Mouse (Mus musculus) olfactory bulb, adult 2 months (tissue): Measurements from ENCODE around the gene Gm44579. TPM values are rescaled to one million over a fixed set of nuclear protein-coding genes. Genes with fewer than 3 reads are reported as not detected.
A peak's percentile ranks its signal among the peaks of the same experiment; 100 is the strongest.

ENCODE experiments used
- H3K27ac ChIP-seq: fragments of 200-500 bp; 2 replicates; pipeline ENCODE4 v1.5.1; 2012; ENCODE audit warnings: low read depth, low read length; ENCODE audit not compliant: insufficient read depth
- H3K4me1 ChIP-seq: fragments of 200-500 bp; 2 replicates; pipeline ENCODE4 v1.6.1; 2012; ENCODE audit warnings: low read length; ENCODE audit not compliant: control insufficient read depth, insufficient read depth
- H3K4me3 ChIP-seq: fragments of 200-500 bp; 2 replicates; pipeline ENCODE4 v1.5.1; 2012; ENCODE audit warnings: mild to moderate bottlenecking, low read depth, low read length, moderate library complexity; ENCODE audit not compliant: insufficient read depth
- CTCF ChIP-seq: fragments of 200-500 bp; IDR thresholded peaks from 2 replicates; pipeline ENCODE4 v1.5.1; 2012; ENCODE audit warnings: low read depth, mild to moderate bottlenecking, low read length, moderate library complexity; ENCODE audit not compliant: insufficient read depth
- POLR2A ChIP-seq: fragments of 200-500 bp; IDR thresholded peaks from 2 replicates; pipeline ENCODE4 v1.6.1; 2012; ENCODE audit warnings: mild to moderate bottlenecking, low read depth, low read length, moderate library complexity; ENCODE audit not compliant: insufficient read depth
- WGBS: fragments of 180-500 bp; shearing (Covaris S2); methylation state at CpG from one replicate; pipeline ENCODE4 v1.1.7; 2018; 5-methylcytosine and 5-hydroxymethylcytosine counted together
- polyA plus RNA-seq: library from polyadenylated mRNA; stranded (reverse); fragments of >200 nt; gene quantifications from 2 replicates; pipeline ENCODE4 v1.2.4, GENCODE M21; 2012; ENCODE audit warnings: low replicate concordance; ENCODE audit not compliant: missing spikeins, insufficient read depth, insufficient read length

Gm44579 gene
- polyA plus RNA-seq, 1 experiment: not detected

DNA sequence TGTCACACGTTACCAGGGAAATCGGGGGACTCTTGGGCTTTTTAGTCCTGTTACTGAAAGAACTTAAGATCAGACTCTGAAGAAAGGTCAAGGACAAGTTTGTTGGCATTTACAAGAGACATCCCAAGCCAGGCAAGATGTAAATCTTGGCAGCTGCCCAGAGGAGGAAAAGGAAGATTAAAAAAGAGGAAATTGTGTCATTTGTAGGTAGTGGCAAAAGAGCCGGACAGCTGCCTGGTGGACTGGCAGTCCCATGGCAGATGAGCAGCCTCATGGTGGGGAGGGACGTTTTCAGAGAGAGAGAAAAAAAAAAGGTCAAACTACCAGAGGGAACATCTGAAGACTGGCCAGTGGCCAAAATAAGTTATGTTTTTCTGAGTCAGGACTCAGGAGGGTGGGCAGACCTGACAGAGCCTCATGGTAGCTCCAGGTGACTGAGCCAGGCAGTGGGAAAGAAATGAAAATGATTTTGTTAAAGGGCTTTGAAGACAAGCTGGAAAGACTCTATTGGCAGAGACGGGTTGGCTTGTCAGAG lies 7.4 kb downstream of the Gm44579 start:
- TF ChIP-seq CTCF (no peak), POLR2A (no peak)
- no peaks in the 10 kb centered on the region for H3K4me1 ChIP-seq
- 82% methylated on average over 5 of the region's 5 CpGs for WGBS
- no peak overlapping the region for H3K4me3 ChIP-seq
- H3K27ac ChIP-seq: no peak overlapping the region

DNA sequence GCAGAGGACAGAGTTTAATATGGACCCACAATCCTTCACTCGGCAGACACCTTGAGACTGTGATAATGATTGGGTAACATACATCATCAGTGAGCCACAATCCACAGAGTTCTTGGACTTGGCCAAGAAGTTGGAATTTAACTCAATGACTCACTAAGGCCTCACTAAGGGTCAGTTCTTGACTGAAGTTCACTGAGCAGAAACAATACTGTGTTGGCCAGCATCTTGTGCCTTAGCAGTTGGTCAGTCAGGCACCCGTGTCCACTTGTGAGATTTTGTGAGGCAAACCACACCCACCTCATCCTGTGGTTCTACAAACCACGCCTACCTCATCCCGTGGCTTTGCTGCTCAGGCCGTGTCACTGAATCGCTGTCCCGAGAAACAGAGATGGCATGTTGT lies 11.1 kb downstream of the Gm44579 start:
- WGBS: 79% methylated on average over 7 of the region's 7 CpGs
- H3K27ac ChIP-seq: no peak overlapping the region
- TF ChIP-seq POLR2A: no peak
- no peak for TF ChIP-seq CTCF
- H3K4me3 ChIP-seq: no peak overlapping the region
- no peaks in the 10 kb centered on the region for H3K4me1 ChIP-seq

DNA sequence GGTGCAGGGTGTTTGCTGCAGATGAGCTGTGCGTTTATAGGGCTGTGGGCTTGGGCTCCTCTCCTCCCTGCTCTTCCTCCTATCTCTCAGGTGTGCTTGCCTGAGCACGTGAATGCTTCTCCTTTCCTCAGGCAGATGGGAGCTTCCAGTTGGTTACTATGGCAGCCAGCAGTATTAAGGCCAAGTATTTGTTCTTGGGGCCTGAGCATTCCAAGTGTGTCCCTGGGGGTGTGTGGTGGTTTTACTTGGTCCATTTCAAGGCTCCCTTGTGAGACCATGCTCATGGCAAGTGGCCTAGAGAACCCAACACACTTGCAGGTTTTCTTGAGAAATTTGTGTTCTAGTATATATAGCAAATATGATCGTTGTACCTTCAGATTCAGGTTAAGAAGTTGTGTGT lies 25.3 kb downstream of the Gm44579 start, which contains the start of gene Olfr288:
Gene Olfr288, minus strand, starts transcription at position 101 of the 400 bp plus-strand sequence.
- Histone ChIP-seq H3K4me3 (no peak within 1 kb of the TSS), H3K27ac (no peak within 1 kb of the TSS), H3K4me1 (no peaks in the 10 kb centered on the region)
- 70% methylated on average over 3 of the region's 3 CpGs for WGBS
- TF ChIP-seq POLR2A (no peak), CTCF (no peak)

DNA sequence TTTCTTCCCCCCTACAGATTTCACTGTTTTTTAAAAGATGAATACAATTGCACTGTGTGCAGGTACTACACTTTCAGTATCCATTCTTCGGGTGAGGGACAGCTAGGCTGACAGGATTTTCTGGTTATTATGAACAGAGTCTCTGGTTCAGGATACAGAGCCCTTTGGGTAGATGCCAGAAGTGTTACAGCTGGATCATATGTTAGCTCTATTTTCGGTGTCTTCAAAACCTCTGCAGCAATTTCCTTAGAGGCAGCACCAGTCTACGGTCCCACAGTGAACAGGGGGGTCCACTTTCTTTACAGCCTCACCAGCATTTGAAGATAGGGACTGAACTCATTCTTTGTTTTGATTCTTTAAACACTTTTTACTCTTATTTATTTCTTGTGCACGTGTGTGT lies 36.3 kb downstream of the Gm44579 start:
- TF ChIP-seq POLR2A: no peak
- TF ChIP-seq CTCF: no peak
- Histone ChIP-seq H3K4me1 (peaks cover 6% of the 10 kb centered on the region; the same call in 1 of the 2 replicates), H3K4me3 (no peak overlapping the region), H3K27ac (no peak overlapping the region)
- WGBS: 67% methylated on average over 4 of the region's 4 CpGs

DNA sequence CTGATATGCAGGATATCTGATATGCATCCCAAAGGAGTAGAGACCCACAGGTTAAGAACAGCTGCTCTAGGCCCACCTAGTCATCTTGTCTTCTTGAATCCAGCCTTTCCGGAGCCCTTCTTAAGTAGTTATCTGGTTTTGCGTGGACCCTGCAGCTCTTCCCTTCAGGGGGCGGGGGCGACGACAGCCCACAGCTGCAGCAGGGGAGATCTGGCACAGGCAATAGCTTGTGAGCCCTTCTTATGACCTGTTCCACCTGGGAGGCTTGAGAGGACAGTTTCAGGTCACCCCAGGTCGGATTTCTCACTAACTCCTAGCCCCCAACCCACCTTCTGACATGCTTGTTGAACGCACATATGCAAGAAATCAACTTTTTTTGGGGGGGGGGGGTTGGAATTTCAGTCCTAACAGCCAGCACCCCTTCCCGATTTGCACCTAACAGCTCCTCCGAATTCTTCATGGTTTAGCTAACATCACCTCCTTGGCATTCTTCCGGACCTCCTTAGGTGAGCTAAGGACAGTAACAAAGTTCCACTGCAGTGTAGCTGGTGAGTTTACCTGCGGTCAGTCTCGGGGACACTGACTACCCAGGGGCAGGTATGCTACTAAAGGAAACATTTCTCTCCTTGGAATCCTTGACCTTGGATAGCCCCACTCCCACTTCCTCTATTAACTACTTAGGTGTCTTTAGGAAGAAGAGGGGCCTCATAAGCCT lies 38.8 kb downstream of the Gm44579 start:
- Histone ChIP-seq H3K27ac (peak overlapping the region; percentile 48; the same call in 1 of the 2 replicates), H3K4me1 (peaks cover 6% of the 10 kb centered on the region; the same call in 1 of the 2 replicates), H3K4me3 (no peak overlapping the region)
- no peak for TF ChIP-seq CTCF
- TF ChIP-seq POLR2A: no peak
- WGBS: 71% methylated on average over 12 of the region's 12 CpGs

DNA sequence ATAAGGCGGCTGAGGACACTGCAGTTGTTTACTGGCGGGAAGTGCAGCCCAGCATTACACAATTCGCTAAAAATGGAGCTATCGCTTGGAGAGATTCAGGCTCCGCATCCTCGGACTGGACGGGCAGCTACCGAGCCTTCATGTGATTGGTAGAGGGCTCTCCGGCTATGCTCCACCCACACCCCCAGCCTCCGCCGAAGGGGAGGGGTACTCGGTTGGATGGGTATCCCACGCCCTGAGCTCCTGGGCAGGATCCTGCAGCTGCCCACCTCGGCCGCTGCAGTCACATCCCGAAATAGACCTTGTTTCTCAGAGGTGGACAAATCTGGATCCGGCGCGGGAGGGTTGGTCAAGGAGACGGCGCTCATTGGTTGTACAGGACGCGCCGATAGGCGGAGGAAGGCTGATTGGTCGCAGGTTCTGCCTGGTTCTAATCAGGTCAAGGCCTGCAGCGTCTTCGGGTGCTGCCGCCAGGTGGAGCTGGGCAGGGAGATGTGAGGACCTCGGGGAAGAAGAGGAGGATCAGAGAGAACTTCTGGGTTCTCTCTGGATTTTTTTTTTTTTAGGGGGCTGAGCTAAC lies 39.6 kb downstream of the Gm44579 start:
- H3K4me3 ChIP-seq: peak overlapping the region; percentile 46
- TF ChIP-seq POLR2A (peak; percentile 67; the same call in 1 of the 2 replicates), CTCF (peak; percentile 71)
- peaks cover 6% of the 10 kb centered on the region; the same call in 1 of the 2 replicates for H3K4me1 ChIP-seq
- WGBS: under 1% methylated on average over 30 of the region's 30 CpGs
- peak overlapping the region; percentile 61 for H3K27ac ChIP-seq

DNA sequence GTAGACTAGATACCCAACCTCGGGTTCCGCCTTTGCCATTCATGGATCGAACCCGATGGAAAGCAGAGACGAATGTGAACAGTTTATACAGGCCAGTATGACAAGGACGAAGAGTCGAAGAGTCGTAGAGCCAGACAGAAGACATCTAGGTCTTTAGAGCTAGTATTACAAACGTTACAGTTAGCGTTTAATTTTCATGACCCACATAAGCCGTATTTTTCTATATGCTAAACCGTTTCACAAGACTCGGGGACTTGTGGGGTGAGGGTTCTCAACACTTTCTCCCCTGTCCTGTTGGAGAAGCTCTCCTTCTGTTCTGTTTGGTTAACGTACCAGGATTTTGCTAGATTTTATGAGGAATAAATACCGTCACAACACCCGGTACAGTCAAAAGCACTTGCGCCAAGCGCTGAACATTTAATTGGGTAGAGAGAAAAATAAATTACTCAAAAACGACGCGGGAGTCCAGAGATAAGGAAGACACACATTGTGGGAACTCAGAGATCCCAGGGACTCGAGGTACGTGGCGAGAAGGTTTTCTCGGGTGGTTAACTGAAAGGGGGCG lies 40.1 kb downstream of the Gm44579 start:
- H3K4me3 ChIP-seq: peak overlapping the region; percentile 46
- TF ChIP-seq CTCF (no peak), POLR2A (no peak)
- WGBS: 3% methylated on average over 26 of the region's 26 CpGs
- H3K4me1 ChIP-seq: peaks cover 6% of the 10 kb centered on the region; the same call in 1 of the 2 replicates
- H3K27ac ChIP-seq: peak overlapping the region; percentile 61

DNA sequence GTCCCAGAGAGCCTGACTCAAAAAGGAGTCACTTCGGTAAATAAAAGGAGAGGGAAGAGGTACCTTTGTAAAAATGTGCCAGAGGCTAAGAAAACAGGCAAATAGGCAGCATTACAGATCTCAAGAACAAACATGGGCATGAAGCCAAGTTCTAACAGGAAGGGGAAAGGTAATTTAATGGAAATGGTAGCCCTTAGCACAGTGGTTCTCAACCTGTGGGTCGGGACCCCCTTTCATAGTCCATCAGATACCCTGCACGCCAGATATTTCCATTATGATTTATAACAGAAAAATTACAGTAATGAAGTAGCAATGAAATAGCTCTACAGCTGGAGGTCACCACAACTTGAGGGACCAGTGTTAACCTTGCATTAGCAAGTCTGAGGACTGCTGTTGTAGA lies 43.5 kb downstream of the Gm44579 start:
- H3K27ac ChIP-seq: no peak overlapping the region
- no peak overlapping the region for H3K4me3 ChIP-seq
- TF ChIP-seq CTCF (no peak), POLR2A (no peak)
- H3K4me1 ChIP-seq: peaks cover 6% of the 10 kb centered on the region; the same call in 1 of the 2 replicates
- 80% methylated on average over 3 of the region's 3 CpGs for WGBS

DNA sequence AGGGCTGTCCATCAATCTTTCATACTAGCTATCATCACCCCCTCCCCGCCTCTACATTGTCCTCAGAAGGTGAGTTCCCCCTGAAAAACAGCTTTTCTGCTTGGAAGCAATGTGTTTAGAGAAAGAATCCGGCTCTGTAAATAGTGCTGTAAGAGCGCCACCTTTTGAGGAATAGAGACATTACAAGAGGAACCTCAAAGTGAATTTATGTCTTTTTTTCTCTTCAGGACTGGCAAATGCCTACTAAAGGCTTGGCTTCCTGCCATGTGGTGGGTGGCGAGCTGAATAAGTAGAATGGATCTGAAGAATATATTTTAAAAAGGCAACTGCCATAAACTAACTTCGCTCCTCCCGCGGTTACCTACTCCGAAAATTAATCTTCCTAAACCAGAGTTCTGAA lies 47.0 kb downstream of the Gm44579 start:
- Histone ChIP-seq H3K4me3 (no peak overlapping the region), H3K27ac (no peak overlapping the region), H3K4me1 (peaks cover 18% of the 10 kb centered on the region)
- 13% methylated on average over 8 of the region's 8 CpGs for WGBS
- no peak for TF ChIP-seq POLR2A
- TF ChIP-seq CTCF: no peak
